Mouse (Mus musculus) stomach, postnatal 0 days (tissue): ENCODE measurements around the gene Lgi2.

Experiments
- CTCF ChIP-seq: IDR thresholded peaks from 2 replicates; pipeline ENCODE4 v1.5.1; 2016; ENCODE audit warnings: antibody characterized with exemption, low read depth, mild to moderate bottlenecking, moderate library complexity
- EP300 ChIP-seq: optimal IDR thresholded peaks from 2 replicates; pipeline ENCODE3; 2016; ENCODE audit warnings: antibody characterized with exemption

GRCm38 (mm10) chr5:52550613-52551317, 15.5 kb downstream of the Lgi2 start:
- TF ChIP-seq EP300 (no peak), CTCF (no peak)
